Mouse (Mus musculus) spleen, adult 2 months (tissue): ENCODE results near the gene Slc39a11.

Experiments used
- CTCF ChIP-seq: fragments of 200-500 bp; IDR thresholded peaks from 2 replicates; pipeline ENCODE4 v1.5.1; 2011; ENCODE audit warnings: mild to moderate bottlenecking, inconsistent platforms; ENCODE audit not compliant: insufficient read depth, insufficient read length, insufficient replicate concordance; ENCODE audit errors: extremely low read depth
- POLR2A ChIP-seq: fragments of 200-500 bp; IDR thresholded peaks from 2 replicates; pipeline ENCODE4 v1.6.1; 2011; ENCODE audit warnings: low read depth, low read length, inconsistent platforms

- TF ChIP-seq POLR2A (no peak), CTCF (no peak)
Observed at GRCm38 (mm10) chr11:113333535-113333934, 316.3 kb downstream of the Slc39a11 start.
